Mouse (Mus musculus): ENCODE results near the gene Rpl32.

GRCm38 (mm10) chr6:115804432-115805192, 3.9 kb downstream of the Rpl32 start:
- TF ChIP-seq POLR2A (IDR thresholded peaks at IDR 0.05; ENCODE audit: borderline replicate concordance, extremely low read depth, low read depth, low read length) (no peak), CTCF (IDR thresholded peaks at IDR 0.05; ENCODE audit: insufficient read depth, low read length) (no peak)
